14 mouse cellular contexts compared by ENCODE assay signal in genomic region chr5:118426673-118427072, GRCm38 (mm10).
DNase-seq lines count a peak whose midpoint lies in the region.
"Had no signal": no experiment of that assay in that cellular context is flagged by ENCODE, and none has a peak within 500 bp of the region (broad histone marks: within the 10 kb centered on the region; RNA-seq: fewer than 3 reads in every experiment).

No protein-coding gene starts in this region.

- intact Hi-C loops in left cerebral cortex, postnatal 4 days (cut with DNase I), result no loop called here

- peak; percentile 25 to 36 for DNase-seq in cerebellum, postnatal 36 days
- no peak for DNase-seq in cerebellum, adult 11 months
- peak; percentile 65 for DNase-seq in left cerebral cortex, adult 11 months (ENCODE audit: low spot score)
- no peak for DNase-seq in left cerebral cortex, postnatal 4 days
- peak; percentile 28 for DNase-seq in thymus, postnatal 0 days (ENCODE audit: low spot score)
- no peak for DNase-seq in thymus, postnatal 25 days
- peak; percentile 90 for DNase-seq in telencephalon, adult 2 months (ENCODE audit: low read depth, low spot score)
- DNase-seq in lung, postnatal 36 days, result no peak
- DNase-seq: adrenal gland, postnatal 10 days; heart, postnatal 4 days; kidney, adult 11 months; liver, postnatal 0 days; lung, postnatal 14 days; thymus, postnatal 36 days had no signal

Comparison
In these comparisons a context has a peak if more than half of its experiments do, and no peak if none do; other contexts are left out.
1. DNase-seq: peak in cerebellum, postnatal 36 days (2 of 2), left cerebral cortex, adult 11 months (single experiment), thymus, postnatal 0 days (single experiment) and telencephalon, adult 2 months (single experiment); none in cerebellum, adult 11 months (single experiment), left cerebral cortex, postnatal 4 days (single experiment), thymus, postnatal 25 days (single experiment) and lung, postnatal 36 days (single experiment).